Mouse (Mus musculus) NIH3T3 (cell line): ENCODE results near the gene Htra1.

ENCODE experiments used
- DNase-seq: peaks from one replicate; pipeline ENCODE4 v3.0.0-alpha.2; 2012; ENCODE audit warnings: low read depth

Gene Htra1

DNA sequence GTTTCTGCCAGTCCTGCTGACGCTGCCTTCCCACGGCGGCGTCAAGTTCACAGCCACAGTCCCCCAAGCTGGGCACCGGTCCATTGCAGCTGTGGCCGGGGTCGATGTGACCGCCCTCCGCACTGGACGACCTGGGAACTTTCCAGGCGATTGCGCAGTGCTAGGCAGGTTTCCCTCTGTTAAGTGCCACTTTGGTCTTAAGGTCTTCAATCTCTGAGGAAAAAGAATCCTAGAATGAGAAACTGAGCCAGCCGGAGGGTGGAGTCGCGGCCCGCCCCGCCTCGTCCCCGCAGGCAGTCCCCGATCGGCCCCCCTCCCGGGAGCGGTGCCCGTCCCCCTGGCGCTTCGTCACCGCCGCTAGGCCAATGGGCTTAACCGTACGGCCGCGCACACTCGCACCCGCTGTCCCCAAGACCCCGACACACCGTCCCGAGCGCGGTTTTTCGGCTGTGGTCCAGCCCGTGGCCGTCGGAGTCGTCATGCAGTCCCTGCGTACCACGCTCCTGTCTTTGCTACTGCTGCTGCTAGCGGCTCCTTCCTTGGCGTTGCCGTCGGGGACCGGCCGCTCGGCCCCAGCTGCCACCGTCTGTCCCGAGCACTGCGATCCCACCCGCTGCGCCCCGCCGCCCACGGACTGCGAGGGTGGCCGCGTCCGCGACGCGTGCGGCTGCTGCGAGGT, at the start of gene Htra1:
TSS of gene Htra1 (plus strand) at position 319 of the 679 bp plus-strand sequence.
- no peak for DNase-seq

DNA sequence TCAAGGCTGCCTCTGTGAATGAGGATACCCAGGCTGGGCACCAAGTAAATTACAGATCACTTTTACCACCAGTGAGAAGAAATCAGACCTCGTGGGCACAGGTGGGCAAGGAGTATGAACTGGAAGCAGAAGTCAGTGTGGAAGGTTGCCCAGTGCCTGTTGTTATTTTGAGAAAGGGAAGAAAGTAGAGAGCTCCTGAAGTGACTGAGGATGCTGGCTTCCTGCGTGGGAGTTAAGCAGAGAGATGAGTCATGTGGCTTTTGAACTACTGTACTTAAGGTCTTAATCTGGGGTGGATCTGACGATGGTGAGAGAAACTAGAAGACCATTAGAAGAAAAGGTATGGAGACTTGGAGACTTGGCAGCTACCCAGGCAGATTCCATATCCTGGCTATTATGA, 49.7 kb upstream of the Htra1 start:
- DNase-seq = no peak

DNA sequence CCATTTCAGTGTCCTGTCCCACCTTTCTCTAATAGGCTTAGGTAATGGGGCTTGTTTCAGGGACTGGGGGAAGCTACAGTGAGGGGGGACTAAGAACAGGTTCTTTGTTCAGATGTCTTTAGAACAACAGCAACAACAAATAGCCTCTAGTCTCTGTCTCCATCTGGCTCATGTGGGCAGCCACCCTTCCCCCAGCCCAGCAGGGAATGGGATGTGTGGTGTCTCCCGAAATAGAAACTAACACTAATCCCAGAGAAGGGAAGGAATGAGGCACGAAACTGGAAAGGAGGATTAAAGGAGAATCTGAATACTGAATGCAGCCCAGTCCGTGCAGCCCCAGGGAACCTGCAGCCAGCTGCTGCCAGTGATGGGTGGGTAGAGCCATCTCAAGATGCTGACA, 48.0 kb upstream of the Htra1 start:
- DNase-seq = no peak

DNA sequence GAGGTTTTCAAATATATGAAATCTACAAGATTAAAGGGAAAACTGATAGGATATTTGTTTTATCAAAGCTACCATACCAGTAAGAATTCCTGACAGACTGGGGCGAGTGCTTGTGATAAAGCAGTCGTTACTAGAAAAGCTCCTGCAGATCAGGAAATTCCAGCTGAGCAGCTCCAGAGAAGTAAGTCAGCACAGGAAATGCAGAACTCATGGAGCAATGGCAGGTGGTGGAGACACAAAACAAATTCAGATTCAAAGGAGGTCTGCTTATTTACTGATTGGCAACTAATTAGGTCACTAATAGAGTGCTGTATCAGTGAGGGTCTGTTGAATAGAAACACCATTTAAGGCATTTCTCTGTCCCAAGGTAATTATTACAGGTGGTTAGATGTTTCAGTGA, 45.0 kb upstream of the Htra1 start:
- DNase-seq = no peak

DNA sequence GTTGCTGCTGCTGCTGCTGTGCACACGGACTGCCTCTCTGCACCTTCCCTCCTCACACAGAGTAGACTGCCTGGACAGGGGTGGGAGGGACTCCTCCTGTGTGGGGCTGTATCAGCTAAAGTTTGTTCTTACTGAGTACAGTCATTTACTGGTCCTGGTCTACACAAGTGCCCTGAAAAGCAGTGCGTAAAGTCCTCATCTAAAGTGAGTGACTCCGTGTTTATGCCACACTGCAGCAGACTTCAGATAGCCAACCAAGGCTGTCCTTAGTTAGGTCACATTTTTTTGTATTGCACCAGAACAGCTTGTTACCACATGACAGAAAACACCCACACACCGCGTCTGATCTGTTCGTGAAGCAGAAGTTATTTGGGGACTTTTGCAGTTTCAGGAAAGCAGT, 42.9 kb upstream of the Htra1 start:
- DNase-seq = no peak

DNA sequence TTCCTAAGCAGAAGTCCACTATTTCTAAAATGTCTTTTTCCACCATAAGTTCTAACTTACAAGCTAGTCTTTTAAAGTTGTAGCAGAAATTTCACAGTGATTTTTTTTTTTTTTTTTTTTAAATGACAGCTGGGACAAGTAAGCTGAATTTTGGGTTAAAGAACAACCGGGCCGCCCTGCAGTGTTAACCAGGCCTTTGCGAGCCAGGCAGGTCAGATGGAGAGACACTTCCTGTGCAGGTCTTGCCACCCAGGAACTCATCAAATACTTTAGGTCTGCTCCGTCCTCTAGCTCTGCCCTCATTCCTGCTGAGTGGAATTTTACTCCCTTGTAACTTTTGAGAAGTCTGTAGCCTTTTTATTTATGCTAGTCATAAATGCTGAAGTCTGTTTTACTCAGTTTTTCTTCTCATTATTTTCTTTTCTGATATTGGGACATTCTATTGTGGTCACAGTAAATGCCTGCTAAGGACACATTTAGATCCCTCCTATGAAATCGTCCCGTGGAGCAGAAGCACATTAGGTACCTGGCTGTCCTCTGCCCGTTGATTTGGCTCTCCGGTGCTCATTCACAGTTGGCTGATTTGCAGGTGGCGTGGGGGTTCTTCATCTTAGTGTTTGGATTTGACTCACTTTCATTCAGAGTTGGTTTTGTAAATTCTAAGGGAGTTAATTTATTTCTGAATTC, 40.8 kb upstream of the Htra1 start:
- DNase-seq = no peak

DNA sequence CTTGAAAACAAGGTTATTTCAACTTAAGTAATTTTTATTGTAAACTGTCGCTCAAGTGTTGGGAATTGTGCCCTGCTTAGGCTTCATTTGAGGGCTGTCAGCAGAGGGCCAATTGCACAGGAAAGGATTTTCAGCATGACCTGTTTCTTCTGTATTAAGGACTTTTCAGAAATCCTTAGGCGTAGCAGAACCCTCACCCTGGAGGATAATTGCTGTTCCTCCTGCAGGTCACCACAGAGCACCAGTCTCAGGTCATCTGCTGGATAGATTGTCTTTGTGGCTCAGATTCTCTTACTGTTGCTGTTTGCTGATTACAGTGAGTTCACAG, 40.3 kb upstream of the Htra1 start:
- no peak for DNase-seq

DNA sequence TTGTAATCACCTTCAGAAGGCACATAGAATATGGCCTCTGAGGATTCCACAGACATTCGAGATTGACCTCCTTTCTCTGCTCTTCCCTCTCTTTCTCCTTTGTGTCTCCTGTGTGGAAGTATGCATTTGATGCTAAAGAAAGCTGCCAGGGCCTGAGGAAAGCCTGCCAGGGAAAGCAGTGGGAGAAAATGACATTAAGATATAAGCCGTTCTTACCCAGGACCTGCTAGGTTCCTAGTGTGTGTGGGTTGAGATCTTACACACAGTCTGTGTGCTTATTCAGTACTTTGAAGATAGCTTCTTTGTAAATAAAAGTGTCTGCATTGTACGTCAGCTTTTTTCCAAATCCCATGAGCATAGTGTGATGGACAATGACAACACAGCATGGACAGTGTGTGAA, 39.8 kb upstream of the Htra1 start:
- DNase-seq = no peak

DNA sequence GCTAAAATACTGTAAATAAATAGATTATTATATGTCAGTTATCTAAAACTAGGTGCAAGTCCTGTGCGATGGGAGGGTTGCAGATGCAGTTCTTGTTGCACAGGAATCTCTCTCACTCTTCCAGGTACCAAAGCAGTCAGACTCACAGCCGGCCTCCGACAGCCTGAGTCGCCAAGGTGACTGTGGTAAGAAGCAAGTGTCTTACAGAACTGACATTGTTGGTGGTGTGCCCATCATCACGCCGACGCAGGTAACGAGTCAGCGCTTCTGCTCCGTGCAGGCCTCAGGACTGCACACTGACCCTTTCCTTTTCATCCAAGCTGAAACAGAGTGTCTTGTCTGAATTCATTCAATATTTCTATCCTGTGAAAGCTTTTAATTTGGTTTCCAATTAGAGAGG, 38.7 kb upstream of the Htra1 start:
- no peak for DNase-seq

DNA sequence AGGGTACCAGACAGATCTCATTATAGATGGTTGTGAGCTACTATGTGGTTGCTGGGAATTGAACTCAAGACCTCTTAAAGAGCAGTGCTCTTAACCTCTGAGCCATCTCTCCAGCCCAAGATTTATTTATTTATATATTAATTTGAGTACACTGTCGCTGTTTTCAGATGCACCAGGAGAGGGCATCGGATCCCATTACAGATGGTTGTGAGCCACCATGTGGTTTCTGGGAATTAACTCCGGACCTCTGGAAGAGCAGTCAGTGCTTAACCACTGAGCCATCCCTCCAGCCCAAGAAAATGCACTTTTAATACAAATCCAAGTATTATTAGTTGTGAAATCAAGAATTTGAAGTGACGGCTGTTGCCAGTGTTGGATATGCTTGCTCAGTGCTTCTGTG, 37.5 kb upstream of the Htra1 start:
- peak; percentile 46 for DNase-seq

DNA sequence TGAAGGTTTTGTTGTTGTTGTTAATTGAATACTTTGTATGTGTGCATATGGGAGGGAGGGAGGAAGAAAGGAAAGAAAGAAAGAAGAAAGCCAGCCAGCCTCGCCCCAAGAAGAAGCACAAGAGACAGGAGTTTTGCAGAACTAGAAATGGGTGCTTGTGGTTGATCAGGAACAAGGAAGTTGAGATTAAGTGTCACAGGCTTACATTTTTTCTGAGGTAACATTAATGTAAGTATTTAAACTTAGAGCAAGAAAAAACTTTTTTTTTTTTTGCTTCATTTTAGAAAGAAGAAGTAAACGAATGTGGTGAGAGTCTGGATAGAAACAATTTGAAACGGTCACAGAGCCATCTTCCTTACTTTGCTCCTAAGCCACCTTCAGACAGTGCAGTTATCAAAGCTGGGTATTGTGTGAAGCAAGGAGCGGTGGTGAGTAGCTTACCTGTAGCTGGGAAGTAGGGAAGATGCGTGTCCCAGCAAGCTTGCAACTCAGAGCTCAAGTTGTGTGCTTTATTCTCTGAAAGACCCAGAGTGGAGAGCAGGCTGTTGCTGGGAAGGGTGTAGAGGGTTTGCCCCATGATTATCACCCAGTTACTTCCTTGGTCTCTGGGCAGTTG, 35.6 kb upstream of the Htra1 start:
- no peak for DNase-seq

DNA sequence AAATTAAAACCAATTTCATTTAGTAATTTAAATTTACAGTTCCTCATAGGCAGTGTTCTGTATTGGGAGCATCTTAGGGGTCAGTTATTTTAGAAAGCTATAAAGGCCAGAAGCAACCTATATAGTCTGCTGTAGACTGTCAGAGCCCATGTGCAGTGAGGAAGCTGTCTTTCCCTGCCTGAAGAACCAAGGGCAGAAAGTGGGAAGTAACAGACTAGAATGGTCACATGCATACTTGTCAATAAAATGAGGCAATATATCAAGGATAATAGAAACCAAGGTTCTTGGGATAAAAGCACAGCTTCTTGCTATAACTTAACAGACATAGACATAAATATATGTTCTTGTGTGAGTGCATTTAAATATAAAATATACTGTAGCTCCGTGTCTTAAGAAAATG, 33.0 kb upstream of the Htra1 start:
- no peak for DNase-seq

DNA sequence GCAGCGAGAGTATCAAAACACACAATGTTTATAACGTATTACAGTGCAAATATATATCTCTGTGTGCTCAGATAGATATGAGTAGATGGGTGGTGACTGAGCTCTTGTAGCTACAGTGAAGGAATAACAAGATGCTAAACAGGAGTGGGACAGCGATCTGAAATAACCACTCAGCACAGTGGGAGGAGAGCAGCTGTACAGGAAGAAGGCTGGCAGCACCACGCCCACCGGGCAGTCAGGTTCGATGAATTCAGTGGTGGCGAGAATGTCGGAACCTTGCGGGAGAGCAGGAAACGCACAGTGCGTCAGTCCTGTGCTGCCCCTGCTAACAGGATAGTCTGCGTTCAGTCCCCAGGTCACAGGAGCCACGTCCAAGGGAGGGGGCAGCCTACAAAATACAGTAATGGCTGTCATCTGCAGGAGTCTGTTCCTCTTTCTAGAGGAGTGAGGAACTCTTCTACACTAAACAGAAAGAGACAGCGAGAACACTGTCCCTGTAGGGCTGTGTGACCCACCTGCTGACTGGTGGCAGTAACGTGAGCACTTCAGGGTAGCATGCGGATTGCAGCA, 32.3 kb upstream of the Htra1 start:
- no peak for DNase-seq

DNA sequence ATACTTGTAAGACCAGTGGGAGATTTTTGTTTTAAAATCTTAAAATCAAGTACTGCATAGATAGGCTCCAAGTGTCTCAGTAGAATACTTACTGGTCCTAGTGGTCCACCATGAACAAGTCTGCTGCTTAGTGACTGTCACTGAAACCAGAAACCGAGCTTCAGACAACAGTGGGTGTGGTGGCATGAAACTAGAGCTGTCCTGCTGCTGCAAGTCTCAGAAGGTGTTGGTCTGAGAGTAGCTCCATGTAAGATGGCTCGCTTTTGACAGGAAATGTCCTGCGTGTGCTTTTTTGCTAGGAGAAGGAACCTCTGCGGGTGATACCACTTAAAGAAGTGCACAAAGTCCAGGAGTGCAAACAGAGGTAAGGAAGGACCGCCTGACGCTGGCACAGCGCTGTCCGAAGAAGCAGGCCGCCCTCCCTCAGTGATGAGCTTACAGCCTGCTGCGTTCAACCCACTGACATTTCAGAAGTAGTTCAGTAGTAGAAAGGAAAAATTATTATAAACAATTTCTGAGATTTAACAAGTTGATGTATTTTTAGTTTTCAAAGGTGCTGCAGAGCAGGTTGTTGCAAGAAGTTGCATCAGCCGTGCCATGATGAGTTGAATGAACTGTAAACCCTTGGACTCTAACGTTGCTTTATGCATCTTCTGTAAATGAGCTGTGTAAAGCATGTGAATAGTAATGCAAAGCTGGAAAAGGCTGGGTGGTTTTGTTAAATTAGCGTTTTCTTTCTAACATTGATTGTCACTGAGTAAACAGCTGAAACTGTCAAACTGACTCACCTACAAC, 31.1 kb upstream of the Htra1 start:
- peak; percentile 27 for DNase-seq

DNA sequence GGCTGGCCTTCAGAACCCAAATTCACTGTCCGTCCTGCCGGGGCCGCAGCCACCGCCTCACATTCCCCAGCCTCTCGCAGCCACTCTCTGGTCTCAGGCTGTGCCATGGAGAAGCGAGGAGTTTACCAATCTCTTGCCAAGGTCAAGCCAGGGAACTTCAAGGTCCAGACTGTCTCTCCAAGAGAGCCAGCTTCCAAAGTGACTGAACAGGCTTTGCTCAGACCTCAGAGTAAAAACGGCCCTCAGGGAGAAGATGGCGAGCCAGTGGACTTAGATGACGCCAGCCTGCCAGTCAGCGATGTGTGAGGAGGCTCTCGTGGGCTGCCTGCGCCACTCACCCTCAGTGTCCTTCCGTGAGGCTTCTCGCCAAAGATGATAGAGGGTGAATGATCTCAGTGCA, 25.1 kb upstream of the Htra1 start:
- DNase-seq = no peak

DNA sequence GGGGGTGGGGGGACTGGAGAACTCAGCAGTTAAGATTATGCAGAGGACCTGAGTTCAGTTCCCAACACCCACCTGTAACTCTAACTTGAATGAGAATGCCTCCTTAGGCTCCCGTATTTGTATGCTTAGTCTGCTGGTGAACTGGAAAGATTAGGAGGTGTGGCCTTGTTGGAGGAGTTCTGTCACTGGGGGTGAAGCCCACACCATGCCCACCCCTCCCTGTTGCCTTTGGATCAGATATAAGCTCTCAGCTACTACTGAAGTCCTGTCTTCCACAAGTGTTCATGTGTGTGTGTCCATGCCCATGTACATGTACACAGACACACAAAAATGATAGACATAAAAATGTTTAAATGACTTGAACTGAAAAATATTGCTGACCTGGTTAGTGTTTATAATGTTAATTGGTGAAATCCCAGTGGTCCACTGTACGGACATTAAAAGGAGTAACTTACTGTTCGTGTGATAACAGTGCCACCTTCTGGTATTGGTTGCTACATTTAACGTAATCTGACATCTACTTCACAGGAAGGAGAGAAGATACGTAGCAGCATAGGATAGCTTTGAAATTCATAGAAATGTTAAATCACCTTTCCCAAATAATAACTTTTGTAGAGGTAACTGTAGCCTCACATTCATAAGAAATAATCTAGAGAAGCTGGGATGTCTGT, 21.1 kb upstream of the Htra1 start:
- peak; percentile 71 for DNase-seq

DNA sequence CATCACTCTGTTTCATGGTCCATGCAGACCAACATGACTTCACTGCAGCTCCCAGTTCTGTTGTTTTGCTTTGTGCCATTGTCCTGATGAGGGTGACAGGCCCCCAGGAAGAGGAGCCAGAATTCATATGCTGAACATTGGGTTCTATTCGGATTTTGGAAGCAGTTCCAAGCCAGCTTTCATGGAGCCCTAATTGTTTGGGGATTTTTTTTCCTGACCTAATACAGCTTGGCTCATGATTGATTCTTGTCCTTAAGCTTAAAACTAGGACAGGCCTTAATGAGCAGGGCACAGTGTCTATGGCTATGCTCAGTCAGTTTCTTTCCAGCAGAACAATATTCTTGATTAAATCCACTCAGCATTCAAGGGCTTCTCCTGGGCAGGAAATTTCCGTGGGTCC, 17.7 kb upstream of the Htra1 start:
- no peak for DNase-seq

DNA sequence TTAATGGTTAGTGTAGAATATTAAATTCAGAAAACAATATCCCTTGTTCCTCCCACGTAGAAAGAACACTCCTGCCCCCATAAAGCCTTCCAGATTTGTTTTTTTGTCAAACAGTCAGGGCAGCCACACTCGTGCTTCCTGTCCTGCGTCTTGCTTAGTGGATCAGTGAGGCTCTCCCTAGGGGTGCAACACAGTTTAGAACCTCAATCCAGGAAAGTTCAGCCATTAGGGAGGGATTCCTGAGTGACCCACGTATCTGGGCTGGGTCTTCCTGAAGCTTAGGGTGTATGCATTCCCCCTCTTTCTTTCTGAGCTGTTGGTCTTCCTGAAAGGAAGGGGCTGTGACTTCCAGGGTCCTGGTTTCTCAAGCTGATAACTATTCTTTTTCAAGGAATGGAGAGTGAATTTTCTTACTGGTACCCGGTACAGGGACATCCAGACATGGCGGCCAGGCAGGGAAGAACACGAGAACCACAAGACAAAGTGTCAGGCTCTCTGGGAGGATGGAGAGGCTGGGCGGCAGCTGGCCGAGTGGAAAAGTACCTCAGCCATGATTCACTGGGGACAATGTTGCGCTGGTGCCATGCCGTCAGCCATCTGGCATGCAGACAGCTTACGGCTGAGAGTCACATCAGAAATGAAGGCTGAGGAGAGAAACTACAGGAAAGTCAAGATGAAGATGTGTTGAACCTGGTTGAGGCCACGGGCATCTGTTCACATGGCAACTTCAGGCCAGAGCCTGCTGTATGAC, 12.8 kb upstream of the Htra1 start:
- DNase-seq = no peak

DNA sequence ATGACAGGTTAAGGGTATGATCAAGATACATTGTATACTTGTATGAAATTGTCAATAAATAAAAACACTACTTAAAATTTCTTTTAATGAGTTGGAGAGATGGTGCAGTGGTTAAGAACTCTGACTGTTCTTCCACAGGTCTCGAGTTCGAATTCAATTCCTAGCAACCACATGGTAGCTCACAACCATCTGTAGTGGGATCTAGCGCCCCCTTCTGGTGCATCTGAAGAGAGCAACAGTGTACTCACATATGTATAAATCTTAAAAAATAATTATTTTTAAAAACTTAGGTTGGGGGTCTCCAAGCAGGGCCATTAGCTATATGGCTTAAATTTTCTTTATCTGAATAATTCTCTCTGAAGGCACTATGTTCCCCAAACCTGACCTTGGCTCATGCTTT, 5.5 kb upstream of the Htra1 start:
- DNase-seq = no peak

DNA sequence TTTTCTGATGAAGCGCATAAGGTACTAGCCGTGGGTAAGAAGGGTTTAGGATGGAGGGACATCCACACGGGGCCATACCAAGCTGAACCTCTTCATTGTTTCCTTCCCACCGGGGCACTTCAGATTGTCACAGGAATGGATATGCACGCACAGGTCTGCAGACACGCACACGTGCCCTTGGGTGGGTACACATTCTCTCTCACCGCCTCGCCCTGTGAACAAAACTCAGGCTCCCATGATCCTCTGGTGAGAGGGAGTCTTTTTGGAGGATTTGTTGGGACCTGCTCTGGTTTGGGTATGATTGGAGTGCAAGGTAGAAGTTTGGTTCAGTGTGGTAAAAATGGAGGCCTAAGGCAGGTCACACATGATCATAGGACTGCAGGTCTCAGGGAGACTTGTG, 3.0 kb upstream of the Htra1 start:
- no peak for DNase-seq

DNA sequence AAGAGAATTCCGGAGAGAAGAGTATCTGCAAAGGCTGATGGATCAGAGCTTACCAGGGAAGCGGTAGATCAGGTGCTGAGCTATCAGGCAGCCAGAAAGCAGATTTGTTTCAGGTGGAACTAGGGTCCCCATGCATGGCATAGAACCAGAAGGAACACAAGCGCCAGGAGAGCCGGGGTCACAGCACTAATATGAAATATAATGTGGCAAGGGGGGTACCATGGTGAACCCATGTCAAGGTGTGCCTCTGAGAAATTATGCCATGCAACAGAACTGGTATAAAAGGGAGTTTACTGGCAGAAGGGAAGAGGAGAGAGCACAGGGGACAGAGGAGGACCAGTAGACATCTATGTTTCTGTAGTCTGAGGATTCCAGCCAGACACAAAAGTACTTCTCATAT, 1.3 kb upstream of the Htra1 start:
- DNase-seq = no peak
